In genomic region chr17:11751251-11751650, GRCm38 (mm10) we compare ENCODE assay signal across 24 mouse cellular contexts.
"Had no signal": no experiment of that assay in that cellular context is flagged by ENCODE, and none has a peak within 500 bp of the region (broad histone marks: within the 10 kb centered on the region; RNA-seq: fewer than 3 reads in every experiment).

No protein-coding gene starts in this region.

- H3K27me3 ChIP-seq: forebrain, embryonic 15.5 days; hindbrain, embryonic 13.5 days; hindbrain, embryonic 15.5 days; limb, embryonic 13.5 days; limb, embryonic 15.5 days; liver, embryonic 13.5 days; liver, embryonic 15.5 days had no signal

- ATAC-seq: forebrain, embryonic 15.5 days; forebrain, postnatal 0 days; hindbrain, postnatal 0 days; intestine, embryonic 16.5 days had no signal

- H3K27ac ChIP-seq: forebrain, embryonic 15.5 days; heart, embryonic 10.5 days; heart, embryonic 13.5 days; heart, embryonic 15.5 days; hindbrain, embryonic 13.5 days; hindbrain, embryonic 15.5 days; hindbrain, postnatal 0 days; kidney, postnatal 0 days; limb, embryonic 13.5 days; limb, embryonic 15.5 days; liver, embryonic 13.5 days; liver, embryonic 15.5 days had no signal

- H3K4me1 ChIP-seq: forebrain, embryonic 15.5 days; heart, embryonic 10.5 days; heart, embryonic 13.5 days; heart, embryonic 15.5 days; hindbrain, embryonic 13.5 days; hindbrain, embryonic 15.5 days; limb, embryonic 13.5 days; limb, embryonic 15.5 days; liver, embryonic 13.5 days; liver, embryonic 15.5 days had no signal

- DNase-seq: forebrain, postnatal 0 days; gastrocnemius, postnatal 14 days; gastrocnemius, postnatal 36 days; heart, adult 18-20 months; heart, postnatal 14 days; heart, postnatal 36 days; layer of hippocampus, adult 9-11 months; layer of hippocampus, postnatal 36 days; left cerebral cortex, postnatal 4 days; liver, embryonic 13.5 days; lung, adult 18-20 months had no signal

- H3K4me2 ChIP-seq: forebrain, embryonic 15.5 days; heart, embryonic 13.5 days; heart, embryonic 15.5 days; hindbrain, embryonic 13.5 days; hindbrain, embryonic 15.5 days; limb, embryonic 13.5 days; limb, embryonic 15.5 days; liver, embryonic 11.5 days; liver, embryonic 13.5 days; liver, embryonic 15.5 days had no signal

- H3K9ac ChIP-seq: forebrain, embryonic 15.5 days; forebrain, postnatal 0 days; heart, embryonic 13.5 days; heart, embryonic 15.5 days; hindbrain, embryonic 13.5 days; hindbrain, embryonic 15.5 days; limb, embryonic 13.5 days; limb, embryonic 15.5 days; liver, embryonic 13.5 days; liver, embryonic 15.5 days had no signal

- H3K36me3 ChIP-seq: forebrain, embryonic 15.5 days; heart, embryonic 10.5 days; heart, embryonic 13.5 days; heart, embryonic 15.5 days; hindbrain, embryonic 13.5 days; hindbrain, embryonic 15.5 days; limb, embryonic 13.5 days; limb, embryonic 15.5 days; liver, embryonic 13.5 days; liver, embryonic 15.5 days had no signal

- H3K4me3 ChIP-seq: forebrain, embryonic 15.5 days; heart, embryonic 10.5 days; heart, embryonic 13.5 days; heart, embryonic 15.5 days; hindbrain, embryonic 13.5 days; hindbrain, embryonic 15.5 days; limb, embryonic 13.5 days; limb, embryonic 15.5 days; liver, embryonic 13.5 days; liver, embryonic 15.5 days had no signal

- H3K9me3 ChIP-seq: forebrain, embryonic 15.5 days; heart, embryonic 10.5 days; heart, embryonic 13.5 days; heart, embryonic 15.5 days; hindbrain, embryonic 13.5 days; hindbrain, embryonic 15.5 days; limb, embryonic 13.5 days; limb, embryonic 15.5 days; liver, embryonic 13.5 days; liver, embryonic 15.5 days had no signal
